ENCODE assay signal across 7 mouse cellular contexts in genomic region chr2:106693702-106694566, GRCm38 (mm10). TPM values are rescaled to one million over a fixed set of nuclear protein-coding genes. Genes with fewer than 3 reads are reported as not detected.
DNase-seq lines count a peak whose midpoint lies in the region; ATAC-seq lines count a peak whose summit lies in the region.

No protein-coding gene starts in this region.

- peaks cover 3% of the 10 kb centered on the region; the same call in 1 of the 2 replicates for H3K4me1 ChIP-seq in hindbrain, embryonic 11.5 days (replicated peaks; ENCODE audit: control insufficient read depth, insufficient read depth, low read length)

- WGBS in hindbrain, embryonic 11.5 days = 0% methylated on average over 69 of the region's 91 CpGs

- no peaks in the 10 kb centered on the region for H3K36me3 ChIP-seq in hindbrain, embryonic 11.5 days (ENCODE audit: control insufficient read depth, insufficient read depth, low read length)

- peak; percentile 87 for ATAC-seq in hindbrain, embryonic 11.5 days (ENCODE audit: low FRiP score)

- peaks cover 8% of the 10 kb centered on the region for H3K27me3 ChIP-seq in hindbrain, embryonic 11.5 days (ENCODE audit: control insufficient read depth, insufficient read depth, low read length)

- peak overlapping the region; percentile 96 for H3K27ac ChIP-seq in hindbrain, embryonic 11.5 days (ENCODE audit: low read depth, low read length)

- DNase-seq in adrenal gland, adult 8-10 months = peak; percentile 42
- DNase-seq in cerebellum, adult 9-11 months = peak; percentile 76
- peak; percentile 23 to 37 for DNase-seq in frontal cortex, postnatal 14 days (ENCODE audit: low spot score in 2 of 2)
- DNase-seq in hindbrain, embryonic 11.5 days (ENCODE audit: low spot score) = peak; percentile 77
- peak; percentile 37 to 48 for DNase-seq in left cerebral cortex, postnatal 14 days (ENCODE audit: low spot score in 2 of 2)
- DNase-seq in mesoderm, embryonic 11.5 days (ENCODE audit: low read depth, low spot score) = peak; percentile 73
- peak; percentile 63 for DNase-seq in right cerebral cortex, postnatal 4 days

- H3K4me3 ChIP-seq in hindbrain, embryonic 11.5 days (ENCODE audit: low read depth, low read length) = peak overlapping the region; percentile 78

- intact Hi-C loops in left cerebral cortex, postnatal 14 days (cut with DNase I) = loop anchor here (1.0 to 10.0 kb wide), 4 partner anchors 179 to 339 kb away; no protein-coding TSS in a partner anchor

- H3K9ac ChIP-seq in hindbrain, embryonic 11.5 days (ENCODE audit: low read depth, low read length) = peak overlapping the region; percentile 93

- peak overlapping the region; percentile 94 for H3K4me2 ChIP-seq in hindbrain, embryonic 11.5 days (replicated peaks; ENCODE audit: low read depth, low read length)

- H3K9me3 ChIP-seq in hindbrain, embryonic 11.5 days (ENCODE audit: control insufficient read depth, low read length) = no peaks in the 10 kb centered on the region

RNA-seq across cellular contexts. Expression of gene Mpped2, which starts 0.9 kb away (rescaled TPM):
- total RNA-seq in adrenal gland, adult 8-10 months (2022) = 10 to 100 TPM; 27.6 to 39.9 (median 33.4) TPM
- 44.4 and 50.6 TPM in 2 replicates for polyA plus RNA-seq in hindbrain, embryonic 11.5 days (2014; fragmentation: Nextera tagmentation; extraction: Ambion mirVana)
- total RNA-seq in left cerebral cortex, postnatal 14 days (2021) = 10 to 100 TPM; 44.3 to 44.5 TPM

Comparison
In these comparisons a context has a peak if more than half of its experiments do, and no peak if none do; other contexts are left out.
1. Peak in every context shown above with its lines: DNase-seq, ATAC-seq, H3K4me3 ChIP-seq and H3K27ac ChIP-seq.